In genomic region chr3:81020064-81020463, GRCm38 (mm10) we compare ENCODE assay signal across 18 mouse cellular contexts. TPM values are rescaled to one million over a fixed set of nuclear protein-coding genes. Genes with fewer than 3 reads are reported as not detected.
DNase-seq lines count a peak whose midpoint lies in the region; ATAC-seq and TF ChIP-seq lines count a peak whose summit lies in the region.
"Had no signal": no experiment of that assay in that cellular context is flagged by ENCODE, and none has a peak within 500 bp of the region (broad histone marks: within the 10 kb centered on the region; RNA-seq: fewer than 3 reads in every experiment).

No protein-coding gene starts in this region.

- TF ChIP-seq CTCF in heart, postnatal 0 days (IDR thresholded peaks at IDR 0.05; ENCODE audit: low read depth) = peak; percentile 52
- peak; percentile 63 for TF ChIP-seq CTCF in lung, postnatal 0 days (IDR thresholded peaks at IDR 0.05)
- TF ChIP-seq CTCF in E14TG2a.4 (conservative IDR thresholded peaks at IDR 0.05; ENCODE audit: low read length) = peak; percentile 74

- H3K36me3 ChIP-seq in heart, postnatal 0 days (replicated peaks; ENCODE audit: control insufficient read depth, insufficient read depth, low read length) = no peaks in the 10 kb centered on the region
- H3K36me3 ChIP-seq in lung, postnatal 0 days (ENCODE audit: insufficient read depth, low read length) = no peaks in the 10 kb centered on the region
- no peaks in the 10 kb centered on the region for H3K36me3 ChIP-seq in E14TG2a.4 (ENCODE audit: insufficient read depth, low read length)
- H3K36me3 ChIP-seq: embryonic facial prominence, embryonic 13.5 days; hindbrain, embryonic 12.5 days; limb, embryonic 15.5 days; midbrain, embryonic 15.5 days had no signal

- WGBS in heart, postnatal 0 days = 49% methylated on average over 1 of the region's 1 CpGs
- 33% methylated on average over 1 of the region's 1 CpGs for WGBS in lung, postnatal 0 days

- no peak overlapping the region for H3K27ac ChIP-seq in heart, postnatal 0 days (ENCODE audit: low read depth)
- no peak overlapping the region for H3K27ac ChIP-seq in lung, postnatal 0 days (ENCODE audit: low read length)
- H3K27ac ChIP-seq: embryonic facial prominence, embryonic 13.5 days; hindbrain, embryonic 12.5 days; limb, embryonic 15.5 days; midbrain, embryonic 15.5 days had no signal

- no peak for ATAC-seq in heart, postnatal 0 days (ENCODE audit: insufficient read depth, low read depth)
- no peak for ATAC-seq in lung, postnatal 0 days
- no peak for ATAC-seq in monocyte, adult 5-6 weeks (replicated peaks; ENCODE audit: insufficient number of reproducible peaks, low FRiP score, low TSS enrichment, poor library complexity, severe bottlenecking)
- ATAC-seq: midbrain, embryonic 15.5 days had no signal

- no peak for TF ChIP-seq EP300 in heart, postnatal 0 days (IDR thresholded peaks at IDR 0.05; ENCODE audit: low read depth)
- TF ChIP-seq EP300 in lung, postnatal 0 days (IDR thresholded peaks at IDR 0.05) = no peak

- no peaks in the 10 kb centered on the region for H3K27me3 ChIP-seq in heart, postnatal 0 days (ENCODE audit: control insufficient read depth, insufficient read depth, low read length)
- H3K27me3 ChIP-seq in lung, postnatal 0 days (replicated peaks; ENCODE audit: insufficient read depth, low read length) = no peaks in the 10 kb centered on the region
- no peaks in the 10 kb centered on the region for H3K27me3 ChIP-seq in E14TG2a.4 (ENCODE audit: insufficient read depth, low read length)
- H3K27me3 ChIP-seq: embryonic facial prominence, embryonic 13.5 days; hindbrain, embryonic 12.5 days; limb, embryonic 15.5 days; midbrain, embryonic 15.5 days had no signal

- no peak overlapping the region for H3K9ac ChIP-seq in heart, postnatal 0 days (replicated peaks; ENCODE audit: low read depth, low read length)
- H3K9ac ChIP-seq in lung, postnatal 0 days (replicated peaks; ENCODE audit: low read depth) = no peak overlapping the region
- H3K9ac ChIP-seq: embryonic facial prominence, embryonic 13.5 days; hindbrain, embryonic 12.5 days; limb, embryonic 15.5 days; midbrain, embryonic 15.5 days had no signal

- peaks cover 4% of the 10 kb centered on the region; the same call in 1 of the 2 replicates for H3K4me1 ChIP-seq in heart, postnatal 0 days (ENCODE audit: control insufficient read depth, insufficient read depth)
- peaks cover 6% of the 10 kb centered on the region; the same call in 1 of the 2 replicates for H3K4me1 ChIP-seq in lung, postnatal 0 days (ENCODE audit: insufficient read depth, low read depth, low read length)
- H3K4me1 ChIP-seq in E14TG2a.4 (replicated peaks; ENCODE audit: low read depth, low read length) = peaks cover 49% of the 10 kb centered on the region
- H3K4me1 ChIP-seq: embryonic facial prominence, embryonic 13.5 days; hindbrain, embryonic 12.5 days; midbrain, embryonic 15.5 days had no signal

- H3K9me3 ChIP-seq in heart, postnatal 0 days (replicated peaks; ENCODE audit: control insufficient read depth, low read length) = no peaks in the 10 kb centered on the region
- H3K9me3 ChIP-seq in lung, postnatal 0 days (ENCODE audit: low read length) = no peaks in the 10 kb centered on the region
- no peaks in the 10 kb centered on the region for H3K9me3 ChIP-seq in E14TG2a.4 (ENCODE audit: low read length)
- H3K9me3 ChIP-seq: embryonic facial prominence, embryonic 13.5 days; hindbrain, embryonic 12.5 days; limb, embryonic 15.5 days; midbrain, embryonic 15.5 days had no signal

- H3K4me3 ChIP-seq in heart, postnatal 0 days (ENCODE audit: low read depth, low read length) = no peak overlapping the region
- no peak overlapping the region for H3K4me3 ChIP-seq in lung, postnatal 0 days (ENCODE audit: low read depth, low read length)
- H3K4me3 ChIP-seq in E14TG2a.4 (replicated peaks; ENCODE audit: low read length) = peak overlapping the region; percentile 62; the same call in 1 of the 2 replicates
- H3K4me3 ChIP-seq: embryonic facial prominence, embryonic 13.5 days; hindbrain, embryonic 12.5 days; limb, embryonic 15.5 days; midbrain, embryonic 15.5 days had no signal

- H3K4me2 ChIP-seq in heart, postnatal 0 days (ENCODE audit: low read depth, low read length) = no peak overlapping the region
- no peak overlapping the region for H3K4me2 ChIP-seq in lung, postnatal 0 days (replicated peaks; ENCODE audit: low read depth, low read length)
- H3K4me2 ChIP-seq: embryonic facial prominence, embryonic 13.5 days; hindbrain, embryonic 12.5 days; limb, embryonic 15.5 days; midbrain, embryonic 15.5 days had no signal

- DNase-seq in heart, postnatal 0 days (ENCODE audit: low spot score) = no peak
- DNase-seq in heart, adult 8-10 months (ENCODE audit: low spot score) = no peak
- peak; percentile 25 for DNase-seq in lung, postnatal 0 days (ENCODE audit: low spot score)
- DNase-seq in lung, postnatal 4 days = no peak
- peak; percentile 10 for DNase-seq in induced T-regulatory cell, adult 2 months (ENCODE audit: low read depth)
- no peak for DNase-seq in layer of hippocampus, adult 11-12 months (ENCODE audit: low spot score)
- DNase-seq: cerebellum, adult 11 months; cerebellum, postnatal 36 days; gastrocnemius, postnatal 25 days; kidney, adult 2 months; lung, postnatal 14 days; right cerebral cortex, postnatal 4 days had no signal

RNA-seq across cellular contexts. Expression of gene Pdgfc, which starts 16.2 kb away (rescaled TPM):
- 0.77 and 4.1 TPM in 2 replicates for total RNA-seq in heart, postnatal 0 days (2014; rRNA removed; ENCODE audit: low replicate concordance)
- polyA plus RNA-seq in heart, postnatal 0 days (2015; fragmentation: Nextera tagmentation; extraction: Ambion mirVana) = 1.7 and 1.8 TPM in 2 replicates
- total RNA-seq in heart, adult 8-10 months (2022) = 1 to 10 TPM; 2.0 to 4.5 (median 2.8) TPM
- polyA plus RNA-seq in lung, postnatal 0 days (2015; fragmentation: Nextera tagmentation; extraction: Ambion mirVana) = 2.2 and 2.3 TPM in 2 replicates
- total RNA-seq in monocyte, adult 5-6 weeks (2017) = 0.86 TPM in 1 of 3 replicates, not detected in the others

Comparison
In these comparisons a context has a peak if more than half of its experiments do, and no peak if none do; other contexts are left out.
1. DNase-seq: peak in lung, postnatal 0 days (single experiment) and induced T-regulatory cell, adult 2 months (single experiment); none in heart, postnatal 0 days (single experiment), heart, adult 8-10 months (single experiment), lung, postnatal 4 days (0 of 2) and layer of hippocampus, adult 11-12 months (single experiment).
2. Peak in every context shown above with its lines, with median percentiles within 50 percentile points of each other: CTCF ChIP-seq.